Mouse (Mus musculus) retina, postnatal 7 days (tissue): ENCODE measurements at regions not wholly inside any gene's neighbourhood (a gene's known extent, or its start where the extent isn't known, plus 50 kb on each side); places are given as distances from the start of the nearest gene placed in this dataset.

Experiments
- DNase-seq: peaks from one replicate; pipeline ENCODE4 v3.0.0-alpha.2; 2012; ENCODE audit warnings: low read depth, low spot score

GRCm38 (mm10) chr15:10767535-10767934 lies 53.1 kb upstream of the Rai14 start:
- no peak for DNase-seq

DNA sequence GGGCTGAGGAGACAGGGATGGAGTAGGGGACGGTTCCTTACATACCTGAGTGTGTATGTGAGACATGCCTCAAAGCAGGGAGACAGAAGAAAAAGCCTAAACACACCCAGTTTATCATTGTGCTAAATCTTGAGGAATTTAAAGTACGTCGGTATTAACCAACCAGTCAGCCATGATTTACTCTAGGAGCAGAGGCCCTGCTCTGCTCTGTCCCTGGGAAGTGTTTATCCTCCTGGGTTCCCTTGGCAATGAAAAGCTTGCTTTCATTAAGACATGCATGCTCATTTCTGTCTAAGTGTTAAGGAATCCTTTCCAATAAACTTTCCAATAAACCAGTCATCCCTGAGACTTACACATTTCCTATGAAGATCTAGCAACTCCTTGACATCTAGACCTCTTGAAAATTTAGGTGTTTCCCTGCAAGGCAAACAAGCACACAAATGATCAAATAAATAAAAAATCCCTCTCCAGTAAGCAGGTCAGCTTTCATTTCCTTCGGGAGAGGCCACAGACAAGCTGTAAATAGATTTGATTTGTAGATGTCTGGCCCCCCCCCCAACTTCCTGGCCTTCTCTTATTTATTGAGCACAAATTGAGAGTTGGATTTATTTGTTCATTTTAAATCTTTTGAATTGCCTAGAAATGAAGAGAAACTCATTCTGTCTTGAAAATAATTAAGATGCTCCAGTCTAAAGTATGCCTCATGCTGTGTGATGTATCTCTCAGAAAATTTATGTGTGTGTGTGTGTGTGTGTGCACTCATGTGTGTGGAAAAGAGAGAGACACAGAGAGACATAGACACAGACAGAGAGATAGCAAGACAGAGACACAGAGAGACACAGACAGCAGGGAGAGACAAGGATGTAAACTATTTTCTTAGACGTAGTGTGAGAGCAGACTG lies 56.2 kb upstream of the Rai14 start:
- no peak for DNase-seq

DNA sequence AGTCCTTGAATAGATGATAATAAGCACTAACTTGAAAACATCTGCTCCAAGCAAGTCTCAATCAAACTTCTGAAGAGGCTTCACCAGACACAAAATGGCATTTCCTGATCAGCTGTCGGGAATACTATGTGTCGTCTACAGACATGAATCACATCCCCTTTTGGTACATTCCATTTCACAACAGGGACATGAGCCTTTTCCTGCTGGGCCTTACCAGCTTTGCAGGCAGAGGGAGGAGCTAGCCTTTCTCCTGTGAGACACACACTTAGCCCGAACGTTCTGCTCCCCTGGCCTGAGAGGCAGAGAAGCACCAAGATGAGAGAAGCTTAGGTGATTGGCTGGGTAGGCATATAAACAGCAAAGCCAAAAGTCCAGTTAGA lies 56.9 kb upstream of the Rai14 start:
- no peak for DNase-seq

DNA sequence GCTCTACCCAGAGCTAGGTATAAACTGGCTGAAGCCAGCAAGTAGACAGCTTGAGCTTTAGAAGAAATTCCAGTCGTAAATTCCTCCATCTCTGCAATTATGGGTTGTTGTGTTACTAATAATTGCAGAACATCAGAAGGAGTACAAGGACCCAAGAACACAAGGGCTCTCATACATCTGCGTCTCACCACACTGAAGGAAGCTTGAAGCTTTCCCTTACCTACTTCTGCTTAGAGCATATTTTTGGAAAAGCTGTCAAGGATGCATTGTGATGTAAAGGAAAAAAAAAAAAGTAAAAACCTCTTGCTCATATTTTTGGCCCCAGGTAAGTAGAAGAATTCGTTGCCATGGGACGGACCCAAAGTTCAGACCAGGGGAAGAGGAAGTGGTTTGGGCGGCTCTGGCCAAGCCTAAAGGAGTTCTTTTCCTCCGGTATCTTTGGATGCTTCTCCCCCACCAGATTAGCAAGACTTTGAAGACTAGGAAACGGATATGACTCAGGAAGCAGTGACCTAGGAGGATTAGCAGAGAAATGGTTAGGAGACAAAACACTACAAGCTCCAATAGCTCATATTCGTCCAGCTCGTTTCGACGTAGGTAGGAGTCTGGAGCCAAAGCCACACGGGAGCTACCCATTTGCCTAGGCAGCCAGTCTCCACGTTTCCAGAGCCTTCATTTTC lies 65.7 kb upstream of the Rai14 start:
- no peak for DNase-seq

DNA sequence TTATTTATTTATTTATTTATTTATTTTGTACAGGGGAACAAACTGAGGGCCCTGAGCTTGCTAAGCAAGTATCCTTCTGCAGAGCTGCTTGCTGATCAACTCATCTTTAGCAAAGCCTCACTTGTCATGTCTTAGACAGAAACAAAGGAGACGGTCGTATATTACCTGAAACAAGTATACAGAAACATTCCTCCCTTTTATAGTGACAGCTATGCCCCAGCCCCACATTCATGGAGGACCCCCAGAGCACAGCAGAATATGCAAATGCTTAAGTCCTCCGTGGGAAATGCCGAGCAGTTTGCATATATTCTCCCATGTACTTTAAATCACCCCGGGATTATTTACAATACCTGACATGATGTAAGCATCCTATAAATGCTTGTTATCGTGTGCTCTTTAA lies 74.9 kb upstream of the Rai14 start:
- no peak for DNase-seq

DNA sequence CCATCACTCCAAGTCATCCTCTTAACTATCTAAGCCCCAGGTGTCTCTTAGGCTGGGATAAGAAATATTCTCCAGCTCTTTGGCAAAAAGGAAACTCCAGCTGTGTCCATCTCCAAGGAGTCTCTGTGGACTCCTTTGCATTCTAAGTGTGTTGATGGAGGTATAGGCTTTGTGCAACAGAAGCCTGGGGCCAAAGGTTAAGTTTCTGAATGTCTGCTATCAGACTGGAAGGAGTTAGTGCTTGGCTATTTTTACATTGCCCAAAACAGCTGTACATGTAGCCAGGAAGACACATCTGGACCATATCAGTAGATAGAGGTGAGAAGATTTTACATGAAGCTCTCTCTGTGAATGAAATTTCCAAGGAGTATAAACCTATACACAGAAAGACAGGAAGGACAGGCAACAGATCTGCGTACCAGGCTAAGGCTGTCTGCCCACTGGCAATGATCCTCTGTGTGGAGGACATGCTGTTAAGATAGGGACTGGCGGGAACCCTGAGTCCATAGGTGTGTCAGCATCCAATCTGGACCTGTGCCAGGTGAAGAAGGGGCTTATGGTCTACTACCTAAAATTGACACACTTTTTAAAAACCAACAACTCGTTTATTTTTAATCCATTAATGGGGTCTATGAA lies 76.6 kb upstream of the Rai14 start:
- DNase-seq = no peak

DNA sequence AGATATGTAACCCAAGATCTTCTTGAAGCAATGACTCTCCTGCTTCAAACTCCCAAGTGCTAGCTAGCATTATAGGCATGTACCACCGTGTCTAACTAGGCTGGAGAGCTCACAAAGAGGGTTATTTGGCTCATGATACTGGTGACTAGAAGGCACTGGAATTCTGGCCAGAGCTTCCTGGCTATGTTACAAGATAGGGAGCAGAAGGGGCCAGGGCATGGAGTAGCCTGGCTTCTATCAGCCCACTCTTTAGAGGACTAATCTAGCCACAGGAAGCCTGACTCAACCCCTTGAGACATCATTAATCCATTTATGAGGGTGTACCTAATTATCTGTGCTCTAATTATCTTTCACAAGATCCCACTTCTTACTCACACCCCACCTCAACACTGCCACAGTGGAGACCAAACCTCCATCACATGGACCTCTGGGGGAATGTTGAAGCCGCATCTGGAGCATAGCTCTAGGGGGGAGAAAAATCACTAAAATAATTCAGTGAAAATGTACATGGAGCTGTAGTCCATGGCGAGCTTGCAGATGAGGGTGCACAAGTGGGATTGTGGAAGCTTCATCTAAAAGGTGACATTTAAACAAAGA lies 77.2 kb upstream of the Rai14 start:
- DNase-seq = no peak

- no peak for DNase-seq
These were observed 77.7 kb upstream of the Rai14 start for GRCm38 (mm10) chr15:10792156-10792555.

- DNase-seq = no peak
These were observed 80.8 kb upstream of the Rai14 start for GRCm38 (mm10) chr15:10795126-10795792.

GRCm38 (mm10) chr15:10799656-10800055 lies 85.2 kb upstream of the Rai14 start:
- DNase-seq = no peak

GRCm38 (mm10) chr15:10814195-10814594 lies 99.8 kb upstream of the Rai14 start:
- DNase-seq = no peak

DNA sequence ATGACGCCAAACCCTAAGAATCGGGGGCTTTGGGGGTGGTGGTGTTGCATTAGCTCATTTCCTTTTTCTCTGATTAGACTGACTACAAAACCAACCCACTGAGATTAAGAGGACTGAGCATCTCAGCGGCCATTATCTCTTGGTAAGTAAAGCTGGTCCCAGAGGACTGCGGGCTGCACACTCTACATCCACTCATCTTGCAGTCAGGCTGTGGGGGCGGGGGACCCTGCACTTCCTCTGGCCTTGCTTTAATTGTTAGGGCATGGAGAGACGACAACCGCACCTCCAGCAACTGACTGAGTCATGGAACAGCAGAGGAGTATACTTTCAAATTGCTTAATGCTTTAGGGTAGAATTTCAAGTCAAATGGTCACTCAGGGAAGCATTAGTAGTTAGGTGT lies 100.3 kb upstream of the Rai14 start:
- DNase-seq = no peak

- DNase-seq = no peak
These were observed 101.8 kb upstream of the Rai14 start for GRCm38 (mm10) chr15:10816213-10816621.

DNA sequence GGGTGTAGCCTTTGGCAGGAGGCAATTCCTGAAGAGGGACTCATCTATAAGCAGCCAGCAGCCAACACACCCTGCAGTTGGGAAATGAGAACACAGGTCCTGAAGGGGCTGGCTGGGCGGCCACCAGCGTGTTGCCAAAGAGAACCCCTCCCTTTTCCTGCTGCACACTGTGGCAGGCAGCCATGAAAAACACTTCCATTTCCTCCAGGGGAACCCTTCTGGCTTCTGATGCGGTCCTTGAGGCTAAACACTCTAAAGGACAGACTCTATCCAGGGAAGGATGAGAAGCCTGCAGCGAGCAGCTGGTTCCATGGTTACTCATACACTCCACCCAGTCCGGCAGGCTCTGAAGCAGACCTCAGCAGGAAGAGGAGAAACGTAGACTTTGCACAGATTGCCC lies 103.8 kb upstream of the Rai14 start:
- no peak for DNase-seq

DNA sequence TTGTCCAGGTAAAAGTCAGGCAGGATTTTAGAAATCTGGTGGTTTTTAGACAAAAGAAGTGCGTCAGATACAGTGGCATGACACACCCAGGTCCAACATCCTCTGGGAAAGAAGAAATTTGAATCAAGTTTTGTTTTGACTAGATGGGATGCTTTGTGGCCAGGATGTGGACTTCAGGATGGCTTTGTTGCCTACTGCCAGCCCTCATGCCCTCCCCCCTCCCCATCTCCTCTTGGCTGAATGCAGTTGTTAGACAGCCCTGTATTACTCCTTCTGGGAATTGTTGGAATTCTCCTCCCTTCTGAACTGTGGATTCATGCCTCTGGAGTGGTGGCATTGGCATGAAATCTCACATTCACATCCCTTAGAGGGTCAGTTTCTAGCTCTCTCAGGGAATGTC lies 104.3 kb upstream of the Rai14 start:
- DNase-seq = no peak

- no peak for DNase-seq
These were observed 109.5 kb upstream of the Rai14 start for GRCm38 (mm10) chr15:10823933-10824332.

DNA sequence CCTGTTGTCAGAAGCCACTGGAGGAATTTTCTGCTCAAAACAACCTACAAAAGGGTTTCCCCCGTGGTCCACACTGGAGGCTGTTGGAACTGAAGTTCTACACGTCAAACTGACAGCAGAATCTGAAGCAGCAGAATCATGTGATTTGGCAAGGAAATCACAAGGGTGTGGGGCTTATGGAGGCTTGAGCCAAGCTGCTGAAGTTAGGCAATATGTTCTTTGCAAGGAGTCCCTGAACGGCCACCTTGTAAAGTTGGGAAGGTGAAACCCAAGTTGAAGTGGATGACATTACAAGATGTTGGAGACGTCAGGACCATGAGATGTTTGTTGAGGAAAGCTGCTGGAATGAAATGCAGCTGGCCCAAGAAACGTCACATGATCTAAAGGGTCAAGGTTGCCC lies 115.2 kb upstream of the Rai14 start:
- DNase-seq = no peak

- no peak for DNase-seq
These were observed 116.1 kb upstream of the Rai14 start for GRCm38 (mm10) chr15:10830478-10830877.

DNA sequence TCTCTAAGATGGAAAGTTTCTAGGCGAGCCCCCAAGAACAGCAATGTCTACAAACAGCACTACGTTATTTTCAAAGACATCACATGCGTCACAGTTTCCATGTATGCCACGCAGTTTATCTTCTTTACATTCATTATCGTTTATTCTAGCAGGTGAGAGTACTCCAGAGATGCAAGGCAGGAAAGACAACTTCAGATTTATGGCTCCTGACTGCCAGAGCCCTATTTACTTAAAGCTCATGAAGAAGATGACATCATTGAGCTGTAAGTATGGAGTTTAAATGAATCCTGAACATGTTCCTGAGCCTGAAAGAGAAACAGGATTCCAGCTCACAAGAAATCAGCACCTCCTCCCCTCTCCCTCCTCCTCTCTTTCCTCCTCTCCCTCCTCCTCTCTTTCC lies 116.7 kb upstream of the Rai14 start:
- DNase-seq = no peak

DNA sequence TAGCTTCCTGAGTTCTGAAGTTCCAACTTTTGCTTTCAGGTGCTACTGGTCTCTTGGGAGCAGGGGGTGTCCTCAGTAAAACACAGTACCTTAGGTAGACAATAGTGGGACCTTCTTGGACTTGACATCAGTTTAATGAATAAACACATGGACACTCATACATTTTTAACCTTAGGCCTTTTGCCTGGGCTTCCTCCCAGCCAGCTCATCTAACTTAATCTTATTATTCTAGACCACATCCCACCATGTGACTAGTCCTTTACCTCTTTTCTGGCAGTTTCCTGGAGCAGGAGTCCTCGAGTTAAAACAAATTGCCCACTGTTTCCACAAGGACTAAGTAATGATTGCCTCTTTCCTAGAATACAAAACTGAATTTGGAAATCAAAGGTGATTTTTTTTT lies 117.9 kb upstream of the Rai14 start:
- no peak for DNase-seq

DNA sequence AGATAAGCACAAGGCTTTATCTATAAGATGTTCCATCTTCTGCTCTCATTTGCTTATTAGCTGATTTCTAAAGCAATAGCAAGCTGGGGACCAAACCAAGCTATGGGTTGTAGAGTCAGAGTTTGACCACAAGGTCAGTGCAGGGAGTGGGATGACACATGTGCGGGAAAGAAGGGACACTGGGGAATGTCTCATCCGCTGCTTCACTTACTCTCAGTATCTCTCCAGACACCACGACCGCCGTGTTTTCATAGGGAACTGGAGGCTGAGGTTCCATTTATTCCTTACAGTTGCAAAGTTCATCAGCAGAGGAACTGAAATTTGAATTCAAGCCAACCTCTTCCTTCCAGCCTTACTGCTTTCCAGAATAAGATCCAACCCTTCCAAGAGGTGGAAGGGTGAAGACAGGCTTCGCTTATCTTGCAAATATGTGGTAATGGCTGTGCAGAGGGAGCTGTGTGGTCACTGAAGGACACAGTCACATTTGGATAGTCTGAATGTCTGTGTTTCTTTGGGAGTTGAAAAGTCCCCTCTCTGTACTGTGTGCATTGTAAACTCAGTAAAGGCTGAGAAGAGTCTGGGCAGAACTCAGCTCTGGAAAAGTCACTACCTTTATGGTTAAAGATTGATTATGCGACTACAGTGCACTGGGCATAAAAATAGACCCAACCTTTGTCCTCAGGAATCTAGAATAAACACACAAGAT lies 118.1 kb upstream of the C1qtnf3 start:
- DNase-seq = no peak
